Mouse (Mus musculus): Measurements from ENCODE around the gene Wdr59.

DNA sequence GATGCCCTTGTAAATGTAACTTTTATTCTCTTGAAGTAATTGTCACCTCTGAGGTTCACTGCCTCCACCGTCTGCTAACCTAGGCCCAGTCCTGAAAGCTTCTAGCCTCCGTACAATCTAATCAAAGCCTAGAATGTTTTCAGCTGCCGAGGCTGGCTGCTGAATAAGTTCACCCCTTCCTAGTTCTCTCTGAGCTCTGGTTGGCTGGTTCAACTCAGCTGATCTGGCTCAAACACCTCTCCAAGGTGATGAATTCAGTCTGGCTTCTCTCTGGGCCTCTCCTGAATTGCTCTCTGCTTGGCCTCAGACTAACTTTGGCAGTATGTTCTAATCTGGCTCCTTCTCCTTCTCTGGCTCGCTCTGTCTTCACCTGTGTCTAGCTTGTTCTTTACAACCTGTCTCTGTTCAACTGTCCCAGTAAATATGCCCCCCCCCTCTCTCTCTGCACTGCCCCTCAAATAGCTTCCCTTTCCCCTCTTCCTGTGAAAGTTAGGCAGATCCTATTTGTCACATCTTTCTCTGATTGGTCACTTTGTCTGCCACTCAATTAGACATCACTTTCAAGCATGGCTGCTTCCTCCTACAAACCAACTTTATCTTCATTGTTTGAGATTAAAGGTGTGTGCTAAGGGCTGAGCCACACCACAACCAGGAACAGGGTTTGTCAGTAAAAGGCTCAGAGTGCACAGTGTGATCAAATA, 75.8 kb downstream of the Wdr59 start:
- TF ChIP-seq CTCF (IDR thresholded peaks at IDR 0.05) (no peak), EP300 (IDR thresholded peaks at IDR 0.05) (no peak)

All from lung, postnatal 0 days (tissue).